Mouse (Mus musculus) intestine, postnatal 0 days (tissue): ENCODE results near the gene Zcchc10. TPM values are rescaled to one million over a fixed set of nuclear protein-coding genes. Genes with fewer than 3 reads are reported as not detected.

Experiments used
- ATAC-seq: fragments of 200-750 bp; cut with Nextera tagmentation; 2 replicates; pipeline ENCODE4 v1.8.0; 2017; ENCODE audit warnings: mild to moderate bottlenecking, moderate TSS enrichment, moderate library complexity
- H3K27ac ChIP-seq: fragments of 300-500 bp; sonication (generic); 2 replicates; pipeline ENCODE4 v1.5.1; 2014; ENCODE audit warnings: mild to moderate bottlenecking, low read depth, low read length, moderate library complexity
- H3K27me3 ChIP-seq: fragments of 300-500 bp; sonication (generic); replicated peaks from 2 replicates; pipeline ENCODE4 v1.6.1; 2014; ENCODE audit warnings: low read length, mixed read lengths; ENCODE audit not compliant: control insufficient read depth, insufficient read depth
- H3K36me3 ChIP-seq: fragments of 300-500 bp; sonication (generic); 2 replicates; pipeline ENCODE4 v1.6.1; 2014; ENCODE audit warnings: mild to moderate bottlenecking, moderate library complexity; ENCODE audit not compliant: control insufficient read depth, insufficient read depth
- H3K4me1 ChIP-seq: fragments of 300-500 bp; sonication (generic); replicated peaks from 2 replicates; pipeline ENCODE4 v1.6.1; 2014; ENCODE audit warnings: antibody characterized with exemption, low read length, mixed read lengths; ENCODE audit not compliant: control insufficient read depth, insufficient read depth
- H3K4me2 ChIP-seq: fragments of 300-500 bp; sonication (generic); replicated peaks from 2 replicates; pipeline ENCODE4 v1.6.1; 2014; ENCODE audit warnings: low read depth, mild to moderate bottlenecking, moderate library complexity
- H3K4me3 ChIP-seq: fragments of 300-500 bp; sonication (generic); 2 replicates; pipeline ENCODE4 v1.5.1; 2014; ENCODE audit warnings: low read depth, low read length
- H3K9ac ChIP-seq: fragments of 300-500 bp; sonication (generic); 2 replicates; pipeline ENCODE4 v1.6.1; 2014; ENCODE audit warnings: mild to moderate bottlenecking, low read depth, low read length
- H3K9me3 ChIP-seq: fragments of 300-500 bp; sonication (generic); 2 replicates; pipeline ENCODE4 v1.6.1; 2016; ENCODE audit warnings: mixed run types; ENCODE audit not compliant: control insufficient read depth
- CTCF ChIP-seq: sonication (generic); IDR thresholded peaks from 2 replicates; pipeline ENCODE4 v1.5.1; 2016; ENCODE audit warnings: low read depth, mild to moderate bottlenecking, control low read depth, antibody characterized with exemption, moderate library complexity
- WGBS: fragments of 180-500 bp; shearing (Covaris S2); extraction: QIAGEN DNeasy Blood & Tissue Kit; methylation state at CpG from one replicate; pipeline ENCODE4 v1.1.7; 2014; 5-methylcytosine and 5-hydroxymethylcytosine counted together
- polyA plus RNA-seq: library from polyadenylated mRNA; unstranded; fragments of >200 nt; fragmentation: Nextera tagmentation; extraction: Ambion mirVana; gene quantifications from 2 replicates; pipeline ENCODE4 v1.2.1, GENCODE M21; 2015

Gene Zcchc10
- polyA plus RNA-seq, 1 experiment from 2014 or later = 10.1 TPM

DNA sequence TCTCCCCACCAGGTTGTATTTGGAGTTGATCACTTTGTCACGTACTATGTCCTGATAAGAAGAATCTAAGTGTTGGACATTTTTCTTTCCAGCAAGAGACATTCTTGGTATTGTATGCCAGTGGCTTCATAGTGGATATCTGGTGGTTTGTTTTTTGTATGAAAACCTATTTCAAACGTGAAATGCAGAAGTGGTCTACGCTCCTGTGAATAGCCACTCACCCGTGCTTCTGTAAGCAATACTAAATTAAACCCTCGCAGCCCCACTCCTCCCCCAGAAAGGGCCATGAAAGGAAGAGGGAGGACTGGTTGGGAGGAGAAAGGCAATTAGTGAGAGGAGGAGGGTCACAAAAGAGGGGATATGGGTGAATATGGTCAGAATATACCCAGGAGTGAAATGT is 18.2 kb downstream of the Zcchc10 start:
- no peaks in the 10 kb centered on the region for H3K27me3 ChIP-seq
- ATAC-seq = no peak
- no peak overlapping the region for H3K4me2 ChIP-seq
- no peak overlapping the region for H3K27ac ChIP-seq
- no peaks in the 10 kb centered on the region for H3K36me3 ChIP-seq
- H3K4me1 ChIP-seq = no peaks in the 10 kb centered on the region; the same call in 1 of the 2 replicates
- 65% methylated on average over 5 of the region's 5 CpGs for WGBS
- H3K4me3 ChIP-seq = no peak overlapping the region
- no peaks in the 10 kb centered on the region for H3K9me3 ChIP-seq
- H3K9ac ChIP-seq = no peak overlapping the region
- TF ChIP-seq CTCF = no peak

DNA sequence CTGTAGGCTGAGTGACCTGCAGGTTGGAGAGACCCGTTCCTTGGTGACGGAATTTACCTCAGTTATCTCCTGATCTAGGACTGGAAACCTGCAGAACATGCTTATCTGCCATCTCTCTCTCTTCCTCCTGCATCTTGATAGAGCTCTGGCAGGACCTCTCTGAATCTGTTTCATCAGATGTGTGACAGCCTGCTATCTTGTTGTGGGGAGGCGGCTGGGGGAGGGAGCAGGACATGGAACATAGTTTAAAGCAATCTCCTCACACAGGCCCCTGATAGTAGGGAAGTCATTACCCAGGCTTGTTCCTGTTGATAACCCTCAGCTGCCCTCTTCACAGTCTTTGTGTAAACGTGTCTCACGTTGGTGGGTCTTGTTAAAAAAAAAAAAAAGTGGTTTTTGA is 20.8 kb downstream of the Zcchc10 start:
- Histone ChIP-seq H3K4me3 (no peak overlapping the region), H3K9me3 (no peaks in the 10 kb centered on the region), H3K4me2 (no peak overlapping the region), H3K27me3 (no peaks in the 10 kb centered on the region), H3K36me3 (no peaks in the 10 kb centered on the region), H3K27ac (no peak overlapping the region), H3K9ac (no peak overlapping the region), H3K4me1 (no peaks in the 10 kb centered on the region)
- ATAC-seq = no peak
- 18% methylated on average over 5 of the region's 5 CpGs for WGBS
- TF ChIP-seq CTCF = no peak

DNA sequence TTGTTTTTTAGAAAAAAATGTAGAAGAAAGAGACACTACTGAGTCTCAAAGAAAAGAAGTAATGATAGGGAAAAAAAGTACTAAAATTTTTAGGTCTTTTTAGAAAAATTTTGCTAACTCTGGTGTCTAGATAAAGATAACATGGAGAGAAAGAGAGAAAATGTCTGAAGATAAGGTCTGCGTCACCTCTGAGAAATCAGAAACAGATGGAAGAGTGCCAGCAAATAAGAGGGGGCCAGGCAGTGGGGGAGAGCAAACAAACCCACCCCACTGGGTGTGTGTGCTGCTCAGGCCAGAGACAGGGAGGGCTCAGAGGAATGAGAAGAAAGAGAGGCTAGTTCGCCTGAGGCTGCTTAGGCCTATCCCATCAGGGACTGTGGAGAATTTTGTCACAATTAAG is 21.3 kb downstream of the Zcchc10 start:
- Histone ChIP-seq H3K27ac (no peak overlapping the region), H3K27me3 (no peaks in the 10 kb centered on the region), H3K36me3 (no peaks in the 10 kb centered on the region), H3K4me1 (no peaks in the 10 kb centered on the region), H3K9ac (no peak overlapping the region), H3K4me2 (no peak overlapping the region), H3K4me3 (no peak overlapping the region), H3K9me3 (no peaks in the 10 kb centered on the region)
- no peak for ATAC-seq
- TF ChIP-seq CTCF = no peak
- WGBS = 35% methylated on average over 2 of the region's 2 CpGs

DNA sequence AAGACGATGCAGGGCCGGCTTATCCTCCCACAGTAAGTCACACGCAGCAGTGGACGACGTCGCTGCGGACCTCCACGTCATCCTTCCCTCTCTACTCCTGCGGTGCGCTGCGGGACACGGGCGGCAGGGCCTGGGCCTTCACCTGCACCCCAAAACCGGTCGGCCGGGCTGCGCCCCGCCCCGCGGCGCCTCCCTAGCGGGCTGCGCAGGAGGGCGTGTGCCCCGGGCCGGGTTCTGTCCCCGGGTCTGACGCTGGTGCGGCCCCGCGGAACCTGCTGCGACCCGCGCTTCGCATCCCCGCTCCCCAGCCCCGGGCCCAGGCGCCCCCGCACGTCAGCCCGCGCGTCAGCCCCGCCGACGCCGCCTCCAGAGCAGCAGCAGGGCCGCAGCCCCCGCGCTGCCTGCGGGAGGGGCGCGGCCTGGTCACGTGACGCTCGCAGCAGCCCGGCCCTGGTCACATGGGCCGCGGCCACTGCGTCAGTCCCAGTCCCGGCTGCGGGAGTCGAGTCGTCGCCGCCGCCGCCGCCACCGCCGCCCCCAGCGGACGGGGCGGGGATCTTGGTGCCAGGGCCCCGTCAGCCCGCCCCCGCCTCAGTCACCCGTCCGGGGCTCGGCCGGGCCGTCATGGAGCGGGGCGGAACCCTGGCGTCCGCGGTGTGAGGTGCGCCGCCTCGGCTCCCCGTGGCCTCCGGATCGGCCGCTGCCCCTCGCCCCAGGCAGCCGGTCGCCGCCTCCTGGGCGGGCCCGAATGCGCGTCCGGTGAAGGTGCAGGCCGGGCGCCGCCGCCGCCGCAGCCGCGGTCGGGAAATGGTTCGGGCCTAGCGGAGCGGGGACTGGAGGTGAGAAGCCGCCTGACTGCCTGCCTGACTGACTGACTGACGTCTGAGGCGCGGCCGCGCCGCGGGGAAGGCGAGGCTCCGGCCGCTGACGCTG is 26.1 kb downstream of the Zcchc10 start, which contains the start of gene Aff4:
Gene Aff4, plus strand, starts transcription at position 543 of the 933 bp plus-strand sequence.
- TF ChIP-seq CTCF = peak; percentile 16; the same call in 1 of the 2 replicates
- Histone ChIP-seq H3K36me3 (no peaks in the 10 kb centered on the region), H3K4me3 (peak within 1 kb of the TSS; percentile 89), H3K4me1 (peaks cover 9% of the 10 kb centered on the region; the same call in 1 of the 2 replicates), H3K9ac (peak within 1 kb of the TSS; percentile 95), H3K4me2 (peak within 1 kb of the TSS; percentile 90), H3K27me3 (no peaks in the 10 kb centered on the region), H3K27ac (peak within 1 kb of the TSS; percentile 99), H3K9me3 (no peaks in the 10 kb centered on the region)
- WGBS = under 1% methylated on average over 124 of the region's 127 CpGs
- ATAC-seq = peak; percentile 93

DNA sequence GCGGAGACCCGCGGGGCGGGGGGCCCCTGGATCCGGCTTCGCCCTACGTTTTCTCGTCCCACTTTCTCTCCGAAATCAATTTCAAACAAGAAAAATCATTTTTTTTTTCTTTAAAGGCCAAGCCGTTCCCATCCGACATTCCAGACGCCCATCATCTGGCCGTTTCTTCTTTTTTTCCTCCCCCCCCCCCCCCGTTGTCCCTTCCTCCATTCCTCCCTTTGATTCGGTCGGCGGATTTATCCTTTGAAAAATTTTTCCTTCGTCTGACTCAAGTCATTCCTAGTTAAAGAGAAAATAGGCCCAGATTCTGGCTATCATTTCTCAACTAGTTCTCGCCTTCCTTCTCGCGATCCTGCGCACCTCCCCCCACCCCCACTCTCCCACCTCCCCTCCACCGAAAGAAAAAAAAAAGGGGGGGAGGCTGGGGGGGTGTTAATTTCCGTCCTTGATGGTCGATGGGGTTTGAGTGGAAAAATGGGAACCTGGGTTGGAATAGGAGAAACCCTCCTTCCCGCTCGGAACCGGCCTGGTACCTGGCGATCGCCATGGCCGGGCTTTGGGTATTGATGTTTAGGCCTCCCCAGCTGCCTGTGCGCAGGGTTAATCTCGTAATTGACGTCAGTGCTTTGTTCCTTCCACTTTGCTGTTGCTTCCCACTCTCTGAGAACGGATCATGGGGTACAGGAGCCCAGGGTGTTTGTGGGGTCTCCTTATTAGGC is 26.9 kb downstream of the Zcchc10 start:
- no peaks in the 10 kb centered on the region for H3K36me3 ChIP-seq
- H3K9me3 ChIP-seq = no peaks in the 10 kb centered on the region
- TF ChIP-seq CTCF = no peak
- peak overlapping the region; percentile 90 for H3K4me2 ChIP-seq
- H3K9ac ChIP-seq = peak overlapping the region; percentile 95
- under 1% methylated on average over 35 of the region's 35 CpGs for WGBS
- peak overlapping the region; percentile 89 for H3K4me3 ChIP-seq
- ATAC-seq = no peak
- peaks cover 9% of the 10 kb centered on the region; the same call in 1 of the 2 replicates for H3K4me1 ChIP-seq
- H3K27ac ChIP-seq = peak overlapping the region; percentile 99
- no peaks in the 10 kb centered on the region for H3K27me3 ChIP-seq
